Mouse (Mus musculus) regulatory T cell (primary cell): ENCODE data around the gene Galns.

Source experiments
- in situ Hi-C: fragments of 300-600 bp; cut with MboI, MseI; formaldehyde crosslinking; loops from one replicate; pipeline ENCODE4 v1.15.1; 2025; ENCODE audit warnings: high pct_unique_total_duplicates

Gene Galns

DNA sequence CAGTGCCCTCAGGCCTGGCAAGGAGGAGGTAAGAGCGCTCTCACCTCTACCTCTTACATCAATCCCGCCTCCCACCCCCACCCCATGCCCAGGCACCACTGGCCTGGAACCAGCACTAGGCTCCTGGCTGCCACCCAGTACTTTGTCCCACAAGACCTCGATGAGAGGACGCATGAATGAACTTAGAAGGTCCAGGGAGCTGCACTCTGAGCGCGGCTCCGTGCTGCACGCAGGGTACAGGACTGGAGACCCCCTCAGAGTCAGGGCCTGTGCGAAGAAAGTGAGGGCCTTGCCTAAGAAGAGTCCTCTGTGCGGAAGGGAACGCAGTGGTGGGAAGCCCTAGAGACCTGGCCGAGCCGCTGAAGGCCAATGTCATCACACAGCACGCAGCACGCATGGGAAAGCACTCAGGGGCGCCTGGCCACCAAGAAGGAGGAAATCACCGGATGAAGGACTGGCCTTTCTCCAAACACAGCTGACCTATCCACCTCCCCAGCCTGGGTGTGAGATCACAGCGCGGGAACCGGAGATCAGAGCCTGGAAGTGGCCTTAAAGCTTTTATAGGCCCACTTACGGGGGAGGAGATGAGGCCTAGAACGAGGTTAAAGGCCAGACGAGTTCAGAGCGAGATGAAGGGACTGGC is 64.3 kb downstream of the Galns start:
- in situ Hi-C loops, result no loop called here

DNA sequence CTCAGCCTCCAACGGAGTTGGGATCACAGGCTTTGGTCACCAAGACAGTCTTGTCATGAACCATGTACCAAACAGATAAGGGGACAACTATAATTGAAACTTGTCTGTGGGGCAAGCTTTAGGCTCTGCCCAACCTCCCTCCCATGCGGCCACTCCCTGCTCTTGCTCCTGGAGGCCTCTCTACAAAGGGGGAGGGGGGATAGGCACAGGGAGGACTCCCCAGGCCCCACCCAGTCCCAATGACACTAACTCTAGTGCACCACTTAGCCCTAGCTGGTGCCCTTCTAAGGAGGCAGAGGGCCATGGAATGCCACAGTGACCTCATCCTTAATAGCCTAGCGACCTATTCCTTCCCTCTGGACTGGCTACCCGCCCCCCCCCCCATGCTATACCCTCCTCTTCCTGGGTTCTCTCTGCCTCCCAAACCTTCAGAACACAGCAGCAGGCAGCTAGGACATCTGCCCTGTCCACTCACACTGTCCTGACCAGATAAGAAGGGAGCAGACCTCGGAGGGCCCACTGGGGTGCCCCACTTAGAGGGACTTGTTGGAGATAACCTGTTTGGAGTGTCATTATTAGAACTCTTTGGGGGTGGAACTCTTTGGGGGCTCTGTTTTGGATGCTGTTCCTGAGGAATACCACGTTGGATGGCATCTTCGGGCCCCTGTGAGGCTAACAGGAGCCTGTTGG is 65.1 kb downstream of the Galns start:
- in situ Hi-C loops, result no loop called here

DNA sequence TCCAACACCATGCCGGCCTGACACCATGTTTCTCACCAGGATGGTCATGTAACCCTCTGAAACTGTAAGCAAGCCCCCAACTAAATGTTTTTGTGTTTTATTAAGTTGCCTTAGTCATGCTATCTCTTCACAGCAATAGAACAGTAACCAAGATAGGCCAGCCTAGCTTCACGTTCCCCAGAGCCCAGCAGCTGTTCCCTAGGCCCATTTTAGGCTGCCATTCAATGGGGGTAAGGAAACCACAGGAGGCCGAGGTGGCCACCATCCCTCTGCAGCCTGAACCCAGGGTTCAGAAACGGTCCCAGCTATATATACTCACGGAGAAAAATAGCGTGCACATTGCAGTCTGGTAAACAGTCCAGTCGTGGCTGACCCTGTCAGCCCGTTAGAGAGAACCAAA is 67.1 kb downstream of the Galns start:
- in situ Hi-C loops, result no loop called here

DNA sequence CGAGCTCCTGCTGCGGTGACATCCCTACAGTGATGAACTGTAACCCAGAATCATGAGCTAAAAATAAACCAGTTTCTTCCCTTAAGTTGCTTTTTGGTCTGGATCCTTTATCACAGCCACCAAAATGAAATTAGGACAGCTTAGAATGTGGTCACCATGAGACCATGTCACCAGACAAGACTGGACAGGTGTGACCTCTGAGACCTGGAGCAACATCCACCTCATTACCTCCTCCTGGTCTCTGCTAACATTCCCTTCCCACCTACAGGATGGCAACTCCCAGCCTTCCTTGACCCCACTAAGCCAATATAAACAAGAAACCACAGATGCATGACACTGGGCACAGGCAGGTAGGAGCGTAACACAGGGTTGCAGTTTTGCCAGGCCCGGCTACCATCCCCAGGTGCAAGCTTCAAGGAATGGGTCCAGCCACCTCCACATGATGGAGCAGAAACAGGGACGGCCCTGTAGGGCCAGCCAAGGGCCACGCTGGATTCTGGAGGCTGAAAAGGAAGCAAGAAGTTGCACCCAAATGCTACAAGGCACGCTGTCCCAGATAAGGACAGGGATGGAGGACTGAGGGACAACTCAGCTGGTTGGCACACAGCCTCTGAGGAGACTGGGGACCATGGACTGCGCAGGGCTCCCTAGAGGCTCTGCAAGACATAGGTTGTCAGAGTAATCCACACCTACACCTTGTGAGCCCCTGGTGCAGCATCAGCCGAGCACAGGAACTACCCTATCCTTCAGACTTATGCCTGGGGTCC is 72.8 kb downstream of the Galns start:
- in situ Hi-C loops, result no loop called here

DNA sequence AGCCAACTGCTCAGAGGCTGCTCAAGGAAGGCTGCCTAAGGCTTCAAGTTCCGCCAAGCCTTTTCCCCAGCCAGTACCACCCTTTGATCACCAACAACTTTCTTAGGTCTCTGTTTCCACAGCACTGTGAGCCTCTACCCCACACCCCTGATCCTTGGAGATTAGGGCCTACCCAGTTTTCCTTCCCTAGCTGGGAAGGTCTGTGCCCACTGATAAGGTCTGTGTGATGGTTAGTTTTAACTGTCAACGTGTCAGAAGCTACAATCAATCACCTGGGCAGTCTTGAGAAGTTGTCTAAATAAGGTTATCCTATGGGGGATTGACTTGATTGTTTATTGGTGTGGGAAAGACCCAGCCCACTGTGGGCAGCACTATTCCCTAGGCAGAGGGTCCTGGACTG is 73.5 kb downstream of the Galns start:
- in situ Hi-C loops, result no loop called here

DNA sequence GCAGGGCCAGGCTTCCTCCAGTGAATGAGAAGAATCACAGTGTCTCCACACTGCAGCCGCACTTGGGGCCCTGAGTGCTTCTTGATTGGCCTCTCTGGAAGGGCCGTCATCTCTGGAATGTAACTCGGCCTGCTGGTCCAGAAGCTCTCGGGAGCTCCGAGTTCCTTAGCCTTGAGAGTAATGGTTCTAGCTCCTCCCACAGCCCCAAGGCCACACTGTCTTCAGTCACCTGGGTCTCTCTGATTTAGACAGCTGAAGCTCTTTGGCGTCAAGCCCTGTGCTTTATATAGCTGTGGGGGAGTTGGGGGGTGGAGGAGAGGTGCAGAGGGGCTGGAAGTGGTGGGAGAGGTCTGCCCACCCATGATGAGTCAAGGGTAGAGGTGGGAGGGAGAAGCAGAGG is 74.2 kb downstream of the Galns start:
- in situ Hi-C loops, result no loop called here

DNA sequence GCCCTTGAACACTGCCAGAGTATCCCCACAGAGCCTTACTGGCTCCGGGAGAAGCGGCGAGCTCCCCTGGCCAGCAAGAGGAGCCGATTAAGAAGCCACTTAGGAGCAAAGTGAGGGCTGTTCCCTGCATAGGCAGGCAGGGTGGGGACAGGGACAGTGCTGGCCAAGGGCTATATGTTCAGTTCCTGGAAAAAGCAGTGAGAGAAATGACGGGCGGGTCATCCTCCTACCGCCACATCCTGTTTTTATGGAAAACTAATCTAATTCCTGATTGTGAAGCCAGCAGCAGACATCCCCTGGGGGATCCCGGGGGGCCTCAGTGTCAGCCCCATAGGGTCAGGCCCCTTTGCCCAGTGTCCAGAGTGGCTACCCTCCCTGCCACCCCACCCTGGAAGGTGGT is 80.0 kb downstream of the Galns start:
- in situ Hi-C loops, result no loop called here

DNA sequence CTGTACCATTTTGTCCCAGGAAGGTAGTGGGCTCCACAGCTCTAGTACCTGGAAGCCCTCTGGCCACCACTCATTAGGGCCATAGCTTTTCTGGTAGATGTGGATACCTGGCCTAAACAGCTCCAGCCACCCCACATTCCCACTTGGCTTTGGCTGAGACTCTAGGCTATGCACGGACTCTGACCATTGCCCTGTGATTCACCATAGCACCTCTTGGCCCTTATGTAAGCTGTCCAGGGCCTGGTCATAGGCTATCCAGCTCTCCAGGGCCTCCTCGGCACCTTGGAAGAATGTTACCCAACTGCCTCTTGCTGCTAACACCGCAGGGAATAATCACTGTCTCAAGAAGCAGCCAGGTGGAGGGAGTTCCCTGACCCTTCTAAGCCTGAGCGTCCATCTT is 82.1 kb downstream of the Galns start:
- in situ Hi-C loops, result no loop called here
